Mouse (Mus musculus): ENCODE results near the gene Gm49325. TPM values are rescaled to one million over a fixed set of nuclear protein-coding genes. Genes with fewer than 3 reads are reported as not detected.

Gm49325 gene
- total RNA-seq (2022) = 10 to 100 TPM; 17.1 to 31.9 (median 23.8) TPM

- peak; percentile 83 to 93 for DNase-seq (ENCODE audit: low spot score in 2 of 2)
Measured at GRCm38 (mm10) chr10:77605908-77606826, at the start of gene Gm49325, which contains the start of gene Sumo3. Gene Gm49325 (plus strand): TSS chr10:77606197. Gene Sumo3 (plus strand): TSS chr10:77606097.

GRCm38 (mm10) chr10:77556631-77557030, 49.4 kb upstream of the Gm49325 start:
- no peak for DNase-seq (ENCODE audit: low spot score in 2 of 2)

- no peak for DNase-seq (ENCODE audit: low spot score in 2 of 2)
Measured at GRCm38 (mm10) chr10:77557641-77558040, 48.4 kb upstream of the Gm49325 start.

GRCm38 (mm10) chr10:77560090-77560489, 45.9 kb upstream of the Gm49325 start:
- no peak for DNase-seq (ENCODE audit: low spot score in 2 of 2)

DNA sequence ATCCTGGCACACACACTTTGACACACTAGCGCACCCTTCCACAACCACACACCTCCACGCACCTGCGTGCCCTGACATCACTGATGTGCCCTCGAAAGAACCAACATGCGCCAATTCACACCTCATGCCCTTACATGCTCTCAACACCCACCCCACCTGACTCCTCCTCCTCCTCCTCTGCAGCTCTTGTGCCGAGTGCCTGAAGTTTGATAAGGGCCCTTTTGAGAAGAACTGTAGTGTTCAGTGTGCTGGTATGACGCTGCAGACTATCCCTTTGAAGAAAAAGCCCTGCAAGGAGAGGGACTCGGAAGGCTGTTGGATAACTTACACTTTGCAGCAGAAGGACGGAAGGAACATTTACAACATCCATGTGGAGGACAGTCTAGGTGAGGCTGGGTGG, 45.2 kb upstream of the Gm49325 start:
- DNase-seq (ENCODE audit: low spot score in 2 of 2) = no peak

GRCm38 (mm10) chr10:77561508-77561907, 44.5 kb upstream of the Gm49325 start:
- DNase-seq (ENCODE audit: low spot score in 2 of 2) = no peak

DNA sequence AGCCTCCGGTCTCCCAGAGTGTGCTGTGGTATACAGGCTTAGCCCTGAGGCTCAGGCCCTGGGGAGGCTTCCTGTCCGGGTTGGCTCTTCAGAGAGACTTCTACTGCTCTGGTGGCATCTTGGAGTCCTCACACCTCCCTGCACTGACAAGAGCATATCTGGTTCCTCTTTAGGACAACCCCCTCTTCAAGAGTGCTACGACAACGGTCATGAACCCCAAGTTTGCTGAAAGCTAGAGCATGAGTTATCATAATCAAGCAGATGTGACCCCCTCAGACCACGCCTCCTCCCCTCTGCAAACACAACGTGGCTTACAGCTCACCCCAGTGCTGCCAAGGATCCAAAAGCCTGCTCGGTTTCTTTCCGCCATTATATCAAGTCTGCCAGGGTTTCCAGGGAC, 41.0 kb upstream of the Gm49325 start:
- DNase-seq (ENCODE audit: low spot score in 2 of 2) = no peak

- DNase-seq (ENCODE audit: low spot score in 2 of 2) = peak in 1 of 2 experiments; percentile 46
Measured at GRCm38 (mm10) chr10:77566651-77567050, 39.3 kb upstream of the Gm49325 start.

DNA sequence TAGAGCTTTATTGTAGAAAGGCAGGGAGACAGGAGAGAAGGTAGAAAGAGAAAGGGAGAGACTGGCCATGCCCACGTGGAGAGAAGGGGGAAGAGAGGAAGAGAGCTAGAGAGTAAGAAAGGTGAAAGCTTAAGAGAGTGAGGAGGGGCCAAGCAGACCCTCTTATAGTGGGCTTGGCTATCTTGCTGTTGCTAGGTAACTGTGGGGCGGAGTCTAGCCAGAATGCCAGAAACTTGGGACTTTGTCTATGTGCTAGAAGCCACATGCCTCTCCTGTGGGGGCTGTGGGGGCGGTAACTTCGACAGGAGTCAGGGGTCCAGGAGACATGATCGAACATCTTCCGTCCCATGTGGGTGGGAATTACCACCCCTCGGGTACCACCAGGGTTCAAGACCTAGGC, 36.5 kb upstream of the Gm49325 start:
- no peak for DNase-seq (ENCODE audit: low spot score in 2 of 2)

- no peak for DNase-seq (ENCODE audit: low spot score in 2 of 2)
Measured at GRCm38 (mm10) chr10:77569973-77570658, 35.9 kb upstream of the Gm49325 start.

- no peak for DNase-seq (ENCODE audit: low spot score in 2 of 2)
Measured at GRCm38 (mm10) chr10:77572225-77572624, 33.8 kb upstream of the Gm49325 start.

DNA sequence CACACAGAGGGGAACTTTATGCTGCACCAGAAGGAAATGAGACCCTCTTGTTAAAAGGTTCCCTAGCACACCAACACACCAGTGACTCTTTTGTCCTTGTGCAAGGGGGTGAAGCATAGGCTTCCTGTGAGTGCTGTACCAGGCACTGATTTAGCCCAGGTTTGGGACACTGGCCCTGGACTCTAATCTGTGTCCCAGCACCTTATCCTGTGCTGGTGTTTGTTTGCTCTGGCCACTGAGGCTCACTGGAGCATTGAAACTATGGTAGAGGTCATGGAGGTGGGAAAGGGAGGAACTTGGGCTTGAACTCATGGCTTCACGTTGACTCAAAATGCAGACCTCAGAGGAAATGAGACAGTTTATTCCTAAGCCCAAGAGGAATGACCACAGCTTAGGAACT, 32.8 kb upstream of the Gm49325 start:
- DNase-seq (ENCODE audit: low spot score in 2 of 2) = no peak

GRCm38 (mm10) chr10:77580027-77580920, 25.7 kb upstream of the Gm49325 start:
- DNase-seq (ENCODE audit: low spot score in 2 of 2) = no peak

GRCm38 (mm10) chr10:77581023-77581407, 25.0 kb upstream of the Gm49325 start:
- DNase-seq (ENCODE audit: low spot score in 2 of 2) = no peak

- peak; percentile 85 to 96 for DNase-seq (ENCODE audit: low spot score in 2 of 2)
Measured at GRCm38 (mm10) chr10:77581408-77582284, 24.4 kb upstream of the Gm49325 start, which contains the start of gene Pttg1ip. Gene Pttg1ip (plus strand): TSS chr10:77581720.

GRCm38 (mm10) chr10:77582285-77582618, 23.7 kb upstream of the Gm49325 start:
- DNase-seq (ENCODE audit: low spot score in 2 of 2) = no peak

DNA sequence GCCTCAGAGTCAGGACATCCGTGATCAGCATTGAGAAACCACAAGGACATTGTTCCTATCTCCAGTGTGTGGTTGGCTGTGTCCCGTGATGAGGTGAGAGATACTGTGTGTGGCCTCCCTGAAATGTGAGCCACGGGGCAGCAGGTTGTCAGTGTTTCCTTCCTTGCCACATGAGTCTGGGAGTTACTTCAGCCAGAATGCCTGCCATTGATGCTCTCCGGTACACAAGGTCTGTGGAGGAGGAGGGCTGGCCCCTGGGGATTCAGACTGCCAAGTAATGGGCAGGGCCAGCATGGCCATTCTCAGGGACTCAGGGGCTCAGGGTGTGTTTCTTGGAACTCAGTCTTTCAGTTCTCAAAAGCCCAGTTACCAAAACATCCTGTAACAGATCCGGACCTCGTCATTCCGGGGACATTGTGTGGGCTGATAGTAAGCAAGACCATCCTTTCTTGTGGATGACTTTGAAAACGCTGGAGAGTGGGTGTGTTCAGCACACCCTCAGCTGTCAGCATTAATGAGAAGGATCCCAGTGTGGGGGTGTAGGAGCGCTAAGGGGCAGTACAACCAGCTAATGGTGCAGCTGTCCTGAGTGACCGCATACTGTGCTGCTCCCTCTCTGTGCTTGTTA, 22.1 kb upstream of the Gm49325 start:
- DNase-seq (ENCODE audit: low spot score in 2 of 2) = no peak

DNA sequence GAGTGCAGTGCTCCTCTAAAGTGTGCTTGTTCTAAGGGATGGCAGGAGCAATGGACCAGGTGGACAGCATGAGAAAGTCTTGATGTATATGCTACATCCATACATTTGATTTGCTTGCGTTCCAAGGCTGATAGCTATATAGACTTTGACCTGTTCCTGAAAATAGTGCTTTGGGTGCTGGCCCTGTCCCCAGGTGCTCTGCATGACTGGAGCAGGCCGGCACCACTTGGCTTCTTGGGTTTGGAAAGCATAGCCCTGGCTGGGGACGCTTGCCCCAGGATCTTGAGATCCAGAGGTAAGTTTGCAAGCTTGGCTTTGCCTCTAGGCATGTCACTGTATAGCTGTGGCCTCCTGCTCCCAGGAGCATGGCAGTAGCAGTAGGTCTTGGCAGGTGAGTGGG, 19.4 kb upstream of the Gm49325 start:
- DNase-seq (ENCODE audit: low spot score in 2 of 2) = no peak

- DNase-seq (ENCODE audit: low spot score in 2 of 2) = no peak
Measured at GRCm38 (mm10) chr10:77587091-77587775, 18.8 kb upstream of the Gm49325 start.

Data from left cerebral cortex, adult 8-10 months (tissue).